ENCODE assay signal across 8 mouse cellular contexts in the genomic region with DNA sequence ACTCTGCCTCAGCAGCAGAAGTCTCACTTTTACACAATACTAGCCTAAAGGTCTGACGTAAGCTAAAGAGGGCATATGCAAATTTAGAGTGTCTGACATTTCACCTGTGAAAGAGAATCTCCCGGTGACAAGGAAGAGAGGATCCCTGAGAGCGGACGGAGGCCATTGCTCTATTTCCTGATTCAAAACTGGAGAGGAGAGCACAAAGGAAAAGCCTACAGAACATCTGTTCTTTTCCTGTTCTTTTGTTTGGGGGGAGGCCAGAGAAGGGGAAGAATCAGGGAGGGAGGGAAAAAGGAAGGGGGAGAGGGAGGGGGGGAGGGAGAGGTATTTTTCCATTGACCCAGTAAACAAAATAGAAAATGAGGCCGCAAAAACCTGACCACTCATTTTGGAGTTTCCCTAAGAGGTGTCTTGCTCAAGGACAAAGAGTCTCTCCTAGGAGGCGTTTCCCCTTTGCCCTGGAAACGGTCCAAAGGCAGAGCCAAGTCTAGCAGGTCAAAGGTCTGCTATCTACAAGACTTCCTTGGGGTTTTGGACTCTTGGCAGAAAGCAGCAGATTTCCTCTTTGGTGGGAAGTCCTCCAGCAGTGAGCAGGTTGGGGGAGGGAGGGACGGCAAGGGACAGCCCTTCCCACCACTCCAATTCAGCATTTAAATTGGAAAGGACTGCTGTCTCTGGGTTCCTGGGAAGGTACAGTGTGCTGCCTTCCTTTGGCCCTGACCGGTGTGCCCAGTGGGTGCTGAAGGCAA. TPM values are rescaled to one million over a fixed set of nuclear protein-coding genes. Genes with fewer than 3 reads are reported as not detected.
A peak's percentile ranks its signal among the peaks of the same experiment; 100 is the strongest.
DNase-seq lines count a peak whose midpoint lies in the region; ATAC-seq and TF ChIP-seq lines count a peak whose summit lies in the region.
"Had no signal": no experiment of that assay in that cellular context is flagged by ENCODE, and none has a peak within 500 bp of the region (broad histone marks: within the 10 kb centered on the region; RNA-seq: fewer than 3 reads in every experiment).

No protein-coding gene starts in this region.

- TF ChIP-seq CTCF in brain, embryonic 14.5 days (IDR thresholded peaks at IDR 0.05; ENCODE audit: borderline replicate concordance, extremely low read depth, insufficient read depth, insufficient read length): no peak

- no peak overlapping the region for H3K4me3 ChIP-seq in lung, embryonic 16.5 days (ENCODE audit: low read length)
- H3K4me3 ChIP-seq in hindbrain, embryonic 11.5 days (ENCODE audit: low read depth, low read length): no peak overlapping the region
- H3K4me3 ChIP-seq: liver, embryonic 13.5 days had no signal

- ATAC-seq in lung, embryonic 16.5 days (ENCODE audit: low read depth): no peak; the same call in 1 of the 2 replicates
- no peak for ATAC-seq in hindbrain, embryonic 11.5 days (ENCODE audit: low FRiP score)

- no peaks in the 10 kb centered on the region for H3K36me3 ChIP-seq in lung, embryonic 16.5 days (ENCODE audit: control insufficient read depth, insufficient read depth, low read length)
- no peaks in the 10 kb centered on the region for H3K36me3 ChIP-seq in hindbrain, embryonic 11.5 days (ENCODE audit: control insufficient read depth, insufficient read depth, low read length)
- H3K36me3 ChIP-seq: liver, embryonic 13.5 days had no signal

- H3K4me2 ChIP-seq in lung, embryonic 16.5 days (ENCODE audit: low read depth, low read length): no peak overlapping the region
- no peak overlapping the region for H3K4me2 ChIP-seq in hindbrain, embryonic 11.5 days (replicated peaks; ENCODE audit: low read depth, low read length)
- H3K4me2 ChIP-seq: liver, embryonic 13.5 days had no signal

- H3K4me1 ChIP-seq in lung, embryonic 16.5 days (replicated peaks; ENCODE audit: control insufficient read depth, insufficient read depth, low read length): peaks cover 13% of the 10 kb centered on the region
- peaks cover 5% of the 10 kb centered on the region for H3K4me1 ChIP-seq in hindbrain, embryonic 11.5 days (replicated peaks; ENCODE audit: control insufficient read depth, insufficient read depth, low read length)

- WGBS in lung, embryonic 16.5 days: 50% methylated on average over 9 of the region's 9 CpGs
- WGBS in hindbrain, embryonic 11.5 days: 47% methylated on average over 9 of the region's 9 CpGs

- no peaks in the 10 kb centered on the region for H3K9me3 ChIP-seq in lung, embryonic 16.5 days (ENCODE audit: control insufficient read depth, low read length)
- no peaks in the 10 kb centered on the region for H3K9me3 ChIP-seq in hindbrain, embryonic 11.5 days (ENCODE audit: control insufficient read depth, low read length)
- H3K9me3 ChIP-seq: liver, embryonic 13.5 days had no signal

- no peaks in the 10 kb centered on the region for H3K27me3 ChIP-seq in lung, embryonic 16.5 days (ENCODE audit: control insufficient read depth, insufficient read depth, low read depth, low read length)
- H3K27me3 ChIP-seq in hindbrain, embryonic 11.5 days (ENCODE audit: control insufficient read depth, insufficient read depth, low read length): no peaks in the 10 kb centered on the region
- H3K27me3 ChIP-seq: liver, embryonic 13.5 days had no signal

- no peak for TF ChIP-seq POLR2A in brain, embryonic 14.5 days (IDR thresholded peaks at IDR 0.05; ENCODE audit: borderline replicate concordance, extremely low read depth, insufficient read depth, insufficient read length, poor library complexity, severe bottlenecking)

- DNase-seq in NIH3T3 (ENCODE audit: low read depth): peak; percentile 5
- peak; percentile 17 for DNase-seq in brain, embryonic 14.5 days (ENCODE audit: low read depth)
- DNase-seq in induced T-regulatory cell, adult 2 months (ENCODE audit: low read depth): peak; percentile 3
- no peak for DNase-seq in cerebellum, adult 9-10 months
- DNase-seq in hindbrain, embryonic 11.5 days (ENCODE audit: low spot score): no peak
- no peak for DNase-seq in T-cell, adult 2 months (ENCODE audit: low spot score)
- DNase-seq: liver, embryonic 13.5 days had no signal

- peak overlapping the region; percentile 5; the same call in 1 of the 2 replicates for H3K27ac ChIP-seq in lung, embryonic 16.5 days (ENCODE audit: low read length)
- no peak overlapping the region; the same call in 1 of the 2 replicates for H3K27ac ChIP-seq in hindbrain, embryonic 11.5 days (ENCODE audit: low read depth, low read length)
- H3K27ac ChIP-seq: liver, embryonic 13.5 days had no signal

- H3K9ac ChIP-seq in lung, embryonic 16.5 days (ENCODE audit: low read length): no peak overlapping the region
- no peak overlapping the region for H3K9ac ChIP-seq in hindbrain, embryonic 11.5 days (ENCODE audit: low read depth, low read length)
- H3K9ac ChIP-seq: liver, embryonic 13.5 days had no signal

RNA-seq across cellular contexts. Expression of gene Enc1, which starts 54.4 kb away (rescaled TPM):
- polyA plus RNA-seq in brain, embryonic 14.5 days (2012; rRNA removed): 249 and 303 TPM in 2 replicates
- 10.3 and 11.1 TPM in 2 replicates for polyA plus RNA-seq in lung, embryonic 16.5 days (2015; fragmentation: Nextera tagmentation; extraction: Ambion mirVana)
- polyA plus RNA-seq in hindbrain, embryonic 11.5 days (2014; fragmentation: Nextera tagmentation; extraction: Ambion mirVana): 34.8 and 45.9 TPM in 2 replicates

Comparison
In these comparisons a context has a peak if more than half of its experiments do, and no peak if none do; other contexts are left out.
1. DNase-seq: peak in NIH3T3 (single experiment), brain, embryonic 14.5 days (single experiment) and induced T-regulatory cell, adult 2 months (single experiment); none in cerebellum, adult 9-10 months (single experiment), hindbrain, embryonic 11.5 days (single experiment) and T-cell, adult 2 months (single experiment).